Mouse (Mus musculus): ENCODE measurements at regions not wholly inside any gene's neighbourhood (a gene's known extent, or its start where the extent isn't known, plus 50 kb on each side); places are given as distances from the start of the nearest gene placed in this dataset.

- H3K4me3 ChIP-seq (ENCODE audit: low read depth, low read length) = no peak overlapping the region
- H3K9me3 ChIP-seq (ENCODE audit: control insufficient read depth, low read depth, low read length) = no peaks in the 10 kb centered on the region
- ATAC-seq (ENCODE audit: insufficient number of reproducible peaks, insufficient read depth, low FRiP score, low read depth) = no peak
- no peaks in the 10 kb centered on the region for H3K27me3 ChIP-seq (ENCODE audit: control insufficient read depth, insufficient read depth, low read length)
- H3K36me3 ChIP-seq (ENCODE audit: control insufficient read depth, insufficient read depth, low read length) = no peaks in the 10 kb centered on the region
- H3K9ac ChIP-seq (replicated peaks; ENCODE audit: low read depth, low read length) = no peak overlapping the region
- 31% methylated on average over 9 of the region's 9 CpGs for WGBS
- no peaks in the 10 kb centered on the region for H3K4me1 ChIP-seq (ENCODE audit: control insufficient read depth, insufficient read depth, low read length)
- no peak overlapping the region for H3K4me2 ChIP-seq (replicated peaks; ENCODE audit: low read depth, low read length)
- H3K27ac ChIP-seq (ENCODE audit: low read length) = no peak overlapping the region
These were observed 228.1 kb upstream of the Irx3 start for GRCm38 (mm10) chr8:92029954-92030353.

DNA sequence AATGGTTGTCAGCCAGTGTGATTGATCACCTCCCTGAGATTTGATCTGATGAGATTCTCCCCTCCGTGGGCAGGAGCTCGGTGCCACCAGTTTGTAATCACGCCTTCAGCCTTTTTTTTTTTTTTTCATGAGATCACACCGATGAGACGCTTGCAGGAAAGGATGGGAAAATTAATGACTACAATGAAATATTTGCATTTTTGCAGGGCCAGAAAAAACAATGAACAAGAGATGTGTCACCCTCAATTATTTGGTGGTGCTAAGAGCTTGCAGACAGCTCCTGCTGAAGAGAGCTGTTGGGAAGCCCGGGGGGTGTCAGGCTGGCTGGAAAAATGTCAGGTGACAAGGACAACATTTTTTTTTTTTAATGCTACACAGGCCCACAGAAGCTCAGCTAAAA is 227.6 kb upstream of the Irx3 start:
- Histone ChIP-seq H3K27me3 (ENCODE audit: control insufficient read depth, insufficient read depth, low read length) (no peaks in the 10 kb centered on the region), H3K4me2 (replicated peaks; ENCODE audit: low read depth, low read length) (no peak overlapping the region), H3K4me1 (ENCODE audit: control insufficient read depth, insufficient read depth, low read length) (no peaks in the 10 kb centered on the region), H3K9ac (replicated peaks; ENCODE audit: low read depth, low read length) (no peak overlapping the region), H3K36me3 (ENCODE audit: control insufficient read depth, insufficient read depth, low read length) (no peaks in the 10 kb centered on the region), H3K27ac (ENCODE audit: low read length) (no peak overlapping the region), H3K4me3 (ENCODE audit: low read depth, low read length) (no peak overlapping the region), H3K9me3 (ENCODE audit: control insufficient read depth, low read depth, low read length) (no peaks in the 10 kb centered on the region)
- 9% methylated on average over 6 of the region's 6 CpGs for WGBS
- ATAC-seq (ENCODE audit: insufficient number of reproducible peaks, insufficient read depth, low FRiP score, low read depth) = no peak

- Histone ChIP-seq H3K4me1 (ENCODE audit: control insufficient read depth, insufficient read depth, low read length) (no peaks in the 10 kb centered on the region), H3K4me2 (replicated peaks; ENCODE audit: low read depth, low read length) (no peak overlapping the region), H3K27me3 (ENCODE audit: control insufficient read depth, insufficient read depth, low read length) (0 out of 2 replicates have a peak, but pooled peaks cover 4% of the 10 kb centered on the region), H3K9ac (replicated peaks; ENCODE audit: low read depth, low read length) (no peak overlapping the region), H3K9me3 (ENCODE audit: control insufficient read depth, low read depth, low read length) (no peaks in the 10 kb centered on the region), H3K36me3 (ENCODE audit: control insufficient read depth, insufficient read depth, low read length) (no peaks in the 10 kb centered on the region), H3K27ac (ENCODE audit: low read length) (no peak overlapping the region), H3K4me3 (ENCODE audit: low read depth, low read length) (no peak overlapping the region)
- no peak for ATAC-seq (ENCODE audit: insufficient number of reproducible peaks, insufficient read depth, low FRiP score, low read depth)
- WGBS = 16% methylated on average over 6 of the region's 6 CpGs
These were observed 226.4 kb upstream of the Irx3 start for GRCm38 (mm10) chr8:92028308-92028707.

DNA sequence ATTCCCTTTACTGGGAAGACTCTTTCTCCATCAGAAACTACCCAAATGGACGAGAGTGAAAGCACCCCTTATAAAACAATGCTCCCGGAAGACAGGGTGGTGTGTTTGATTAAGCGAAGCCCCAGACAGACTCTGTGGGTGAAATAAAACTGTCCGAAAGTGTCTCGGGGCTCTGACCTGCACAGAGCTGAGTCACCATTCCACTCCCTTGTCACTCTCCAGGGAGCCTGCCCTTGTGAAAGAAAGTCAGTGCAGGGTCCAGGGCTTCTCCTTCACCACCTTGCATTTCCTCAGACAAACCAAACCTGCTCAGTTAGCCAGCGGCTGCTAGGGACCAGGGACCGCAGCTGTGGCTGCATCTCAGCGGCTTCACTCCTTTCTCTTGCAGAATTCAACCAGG is 222.3 kb upstream of the Irx3 start:
- ATAC-seq (ENCODE audit: insufficient number of reproducible peaks, insufficient read depth, low FRiP score, low read depth) = no peak
- Histone ChIP-seq H3K9ac (replicated peaks; ENCODE audit: low read depth, low read length) (no peak overlapping the region), H3K9me3 (ENCODE audit: control insufficient read depth, low read depth, low read length) (no peaks in the 10 kb centered on the region), H3K27me3 (ENCODE audit: control insufficient read depth, insufficient read depth, low read length) (0 out of 2 replicates have a peak, but pooled peaks cover 4% of the 10 kb centered on the region), H3K27ac (ENCODE audit: low read length) (no peak overlapping the region), H3K4me3 (ENCODE audit: low read depth, low read length) (no peak overlapping the region), H3K4me1 (ENCODE audit: control insufficient read depth, insufficient read depth, low read length) (no peaks in the 10 kb centered on the region), H3K4me2 (replicated peaks; ENCODE audit: low read depth, low read length) (no peak overlapping the region), H3K36me3 (ENCODE audit: control insufficient read depth, insufficient read depth, low read length) (no peaks in the 10 kb centered on the region)
- 16% methylated on average over 8 of the region's 8 CpGs for WGBS

GRCm38 (mm10) chr8:92021521-92021920 is 219.7 kb upstream of the Irx3 start:
- H3K36me3 ChIP-seq (ENCODE audit: control insufficient read depth, insufficient read depth, low read length) = no peaks in the 10 kb centered on the region
- no peak overlapping the region for H3K4me3 ChIP-seq (ENCODE audit: low read depth, low read length)
- H3K27me3 ChIP-seq (ENCODE audit: control insufficient read depth, insufficient read depth, low read length) = 0 out of 2 replicates have a peak, but pooled peaks cover 4% of the 10 kb centered on the region
- no peak for ATAC-seq (ENCODE audit: insufficient number of reproducible peaks, insufficient read depth, low FRiP score, low read depth)
- 65% methylated on average over 3 of the region's 3 CpGs for WGBS
- no peak overlapping the region for H3K27ac ChIP-seq (ENCODE audit: low read length)
- no peak overlapping the region for H3K9ac ChIP-seq (replicated peaks; ENCODE audit: low read depth, low read length)
- no peaks in the 10 kb centered on the region for H3K4me1 ChIP-seq (ENCODE audit: control insufficient read depth, insufficient read depth, low read length)
- no peaks in the 10 kb centered on the region for H3K9me3 ChIP-seq (ENCODE audit: control insufficient read depth, low read depth, low read length)
- no peak overlapping the region for H3K4me2 ChIP-seq (replicated peaks; ENCODE audit: low read depth, low read length)

GRCm38 (mm10) chr8:92014704-92015103 is 212.8 kb upstream of the Irx3 start:
- ATAC-seq (ENCODE audit: insufficient number of reproducible peaks, insufficient read depth, low FRiP score, low read depth) = no peak
- Histone ChIP-seq H3K36me3 (ENCODE audit: control insufficient read depth, insufficient read depth, low read length) (no peaks in the 10 kb centered on the region), H3K9ac (replicated peaks; ENCODE audit: low read depth, low read length) (no peak overlapping the region), H3K9me3 (ENCODE audit: control insufficient read depth, low read depth, low read length) (no peaks in the 10 kb centered on the region), H3K4me2 (replicated peaks; ENCODE audit: low read depth, low read length) (no peak overlapping the region), H3K27ac (ENCODE audit: low read length) (no peak overlapping the region), H3K4me3 (ENCODE audit: low read depth, low read length) (no peak overlapping the region), H3K27me3 (ENCODE audit: control insufficient read depth, insufficient read depth, low read length) (no peaks in the 10 kb centered on the region), H3K4me1 (ENCODE audit: control insufficient read depth, insufficient read depth, low read length) (no peaks in the 10 kb centered on the region)
- whole genome bisulfite sequencing = 91% methylated on average over 4 of the region's 4 CpGs

DNA sequence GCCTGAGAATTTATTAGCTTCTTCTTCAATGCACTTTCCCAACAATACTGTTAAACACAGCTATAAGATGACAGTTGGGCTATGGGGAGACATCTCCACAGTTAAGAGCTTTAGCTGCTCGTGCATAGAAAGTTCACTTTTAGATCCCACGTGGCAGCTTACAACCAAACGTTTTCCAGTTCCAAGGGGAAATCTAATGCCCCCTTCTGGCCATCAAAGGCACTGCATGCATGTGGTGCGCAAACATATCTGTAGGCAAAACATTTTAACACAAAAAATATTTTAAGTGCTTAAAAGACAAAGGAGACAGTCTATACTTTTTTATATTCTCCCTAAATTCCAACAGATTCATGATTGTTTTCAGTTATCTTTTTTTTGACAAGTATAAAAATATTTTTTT is 211.3 kb upstream of the Irx3 start:
- Histone ChIP-seq H3K9me3 (ENCODE audit: control insufficient read depth, low read depth, low read length) (no peaks in the 10 kb centered on the region), H3K9ac (replicated peaks; ENCODE audit: low read depth, low read length) (no peak overlapping the region), H3K4me1 (ENCODE audit: control insufficient read depth, insufficient read depth, low read length) (no peaks in the 10 kb centered on the region), H3K4me3 (ENCODE audit: low read depth, low read length) (no peak overlapping the region), H3K4me2 (replicated peaks; ENCODE audit: low read depth, low read length) (no peak overlapping the region), H3K27ac (ENCODE audit: low read length) (no peak overlapping the region), H3K27me3 (ENCODE audit: control insufficient read depth, insufficient read depth, low read length) (no peaks in the 10 kb centered on the region), H3K36me3 (ENCODE audit: control insufficient read depth, insufficient read depth, low read length) (no peaks in the 10 kb centered on the region)
- WGBS = 56% methylated on average over 4 of the region's 4 CpGs
- no peak for ATAC-seq (ENCODE audit: insufficient number of reproducible peaks, insufficient read depth, low FRiP score, low read depth)

DNA sequence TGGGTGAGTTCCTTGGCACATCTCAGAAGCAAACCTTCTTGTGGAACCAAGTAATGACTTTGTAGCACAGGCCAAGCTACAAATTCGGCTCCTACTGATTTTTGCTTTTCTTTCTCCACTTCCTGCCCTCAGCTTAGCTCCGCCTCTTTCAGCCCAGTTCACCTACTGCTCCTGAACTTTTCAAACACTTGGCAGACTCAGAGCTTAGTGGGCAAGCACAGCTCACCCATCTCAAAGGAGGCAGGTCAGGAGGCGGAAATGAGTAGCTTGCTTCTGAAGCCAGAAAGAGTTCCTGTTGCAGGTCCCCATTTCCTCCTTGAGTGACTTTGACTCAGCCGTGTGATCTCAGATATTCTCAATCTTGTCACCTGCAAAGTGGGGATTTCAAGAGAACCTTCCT is 208.5 kb upstream of the Irx3 start:
- no peak overlapping the region for H3K4me3 ChIP-seq (ENCODE audit: low read depth, low read length)
- H3K4me1 ChIP-seq (ENCODE audit: control insufficient read depth, insufficient read depth, low read length) = no peaks in the 10 kb centered on the region
- no peaks in the 10 kb centered on the region for H3K27me3 ChIP-seq (ENCODE audit: control insufficient read depth, insufficient read depth, low read length)
- H3K9me3 ChIP-seq (ENCODE audit: control insufficient read depth, low read depth, low read length) = no peaks in the 10 kb centered on the region
- ATAC-seq (ENCODE audit: insufficient number of reproducible peaks, insufficient read depth, low FRiP score, low read depth) = no peak
- no peaks in the 10 kb centered on the region for H3K36me3 ChIP-seq (ENCODE audit: control insufficient read depth, insufficient read depth, low read length)
- H3K4me2 ChIP-seq (replicated peaks; ENCODE audit: low read depth, low read length) = no peak overlapping the region
- WGBS = 88% methylated on average over 4 of the region's 4 CpGs
- no peak overlapping the region for H3K9ac ChIP-seq (replicated peaks; ENCODE audit: low read depth, low read length)
- no peak overlapping the region for H3K27ac ChIP-seq (ENCODE audit: low read length)
